Mouse (Mus musculus) heart, adult 11 months (tissue): ENCODE results near the gene Sult5a1.
"Not testable (repeated sequence)": the region's sequence is repeated elsewhere in the genome, so short reads cannot be mapped to it uniquely, and the experiment has no call there.

Experiments used
- DNase-seq: peaks from one replicate; pipeline ENCODE4 v3.0.0; 2022

Gene Sult5a1

GRCm38 (mm10) chr8:123157888-123158465, at the start of gene Sult5a1:
TSS of gene Sult5a1 (minus strand) at chr8:123158315.
- DNase-seq = peak; percentile 87

- no peak for DNase-seq
Measured at GRCm38 (mm10) chr8:123203571-123203970, 45.5 kb upstream of the Sult5a1 start.

GRCm38 (mm10) chr8:123202288-123202687, 44.2 kb upstream of the Sult5a1 start:
- DNase-seq = no peak

- no peak for DNase-seq
Measured at GRCm38 (mm10) chr8:123199864-123200263, 41.7 kb upstream of the Sult5a1 start.

- not testable (repeated sequence) for DNase-seq
Measured at GRCm38 (mm10) chr8:123197016-123197415, 38.9 kb upstream of the Sult5a1 start.

- no peak for DNase-seq
Measured at GRCm38 (mm10) chr8:123193771-123194170, 35.7 kb upstream of the Sult5a1 start.

- DNase-seq = no peak
Measured at GRCm38 (mm10) chr8:123191908-123192307, 33.8 kb upstream of the Sult5a1 start.

- peak; percentile 97 for DNase-seq
Measured at GRCm38 (mm10) chr8:123190678-123191077, 32.6 kb upstream of the Sult5a1 start.

GRCm38 (mm10) chr8:123188841-123189240, 30.7 kb upstream of the Sult5a1 start:
- no peak for DNase-seq

- DNase-seq = no peak
Measured at GRCm38 (mm10) chr8:123188006-123188405, 29.9 kb upstream of the Sult5a1 start.

GRCm38 (mm10) chr8:123185566-123186409, 27.7 kb upstream of the Sult5a1 start, which contains the start of gene Dpep1:
TSS of gene Dpep1 (plus strand) at chr8:123186242.
- peak; percentile 99 for DNase-seq

GRCm38 (mm10) chr8:123181391-123181790, 23.3 kb upstream of the Sult5a1 start:
- peak; percentile 98 for DNase-seq

GRCm38 (mm10) chr8:123156070-123156773, 1.9 kb downstream of the Sult5a1 start:
- no peak for DNase-seq

- peak; percentile 93 for DNase-seq
Measured at GRCm38 (mm10) chr8:123155177-123155576, 2.9 kb downstream of the Sult5a1 start.

GRCm38 (mm10) chr8:123150737-123151171, 7.4 kb downstream of the Sult5a1 start:
- DNase-seq = peak; percentile 96

- peak; percentile 98 for DNase-seq
Measured at GRCm38 (mm10) chr8:123146390-123146789, 11.7 kb downstream of the Sult5a1 start.

GRCm38 (mm10) chr8:123145279-123145678, 12.8 kb downstream of the Sult5a1 start:
- peak; percentile 96 for DNase-seq

GRCm38 (mm10) chr8:123141741-123142462, 16.2 kb downstream of the Sult5a1 start:
- DNase-seq = peak; percentile 99

GRCm38 (mm10) chr8:123138741-123139140, 19.4 kb downstream of the Sult5a1 start:
- DNase-seq = no peak

GRCm38 (mm10) chr8:123137645-123138077, 20.5 kb downstream of the Sult5a1 start:
- DNase-seq = peak; percentile 96

GRCm38 (mm10) chr8:123136287-123136686, 21.8 kb downstream of the Sult5a1 start:
- peak; percentile 98 for DNase-seq

- peak; percentile 89 for DNase-seq
Measured at GRCm38 (mm10) chr8:123135806-123136205, 22.3 kb downstream of the Sult5a1 start.

- DNase-seq = peak; percentile 90
Measured at GRCm38 (mm10) chr8:123135406-123135805, 22.7 kb downstream of the Sult5a1 start.
